Mouse (Mus musculus) forebrain, postnatal 0 days (tissue): ENCODE data around the gene Olfr1112. TPM values are rescaled to one million over a fixed set of nuclear protein-coding genes. Genes with fewer than 3 reads are reported as not detected.
"Not testable (repeated sequence)": the region's sequence is repeated elsewhere in the genome, so short reads cannot be mapped to it uniquely, and the experiment has no call there.

Experiments used
- ATAC-seq: fragments of 200-750 bp; cut with Nextera tagmentation; 2 replicates; pipeline ENCODE4 v1.8.0; 2017; ENCODE audit warnings: mild to moderate bottlenecking, moderate library complexity
- DNase-seq: peaks from one replicate; pipeline ENCODE4 v3.0.0-alpha.2; 2015
- H3K27ac ChIP-seq: fragments of 300-500 bp; sonication (generic); 2 replicates; pipeline ENCODE4 v1.5.1; 2014; ENCODE audit warnings: low read depth, mild to moderate bottlenecking, antibody characterized with exemption, low read length, moderate library complexity, mixed read lengths
- H3K27me3 ChIP-seq: fragments of 300-500 bp; sonication (generic); 2 replicates; pipeline ENCODE4 v1.6.1; 2014; ENCODE audit warnings: mild to moderate bottlenecking, low read length, mixed read lengths; ENCODE audit not compliant: insufficient read depth
- H3K36me3 ChIP-seq: fragments of 300-500 bp; sonication (generic); 2 replicates; pipeline ENCODE4 v1.6.1; 2014; ENCODE audit warnings: mild to moderate bottlenecking, moderate library complexity; ENCODE audit not compliant: insufficient read depth
- H3K4me1 ChIP-seq: fragments of 300-500 bp; sonication (generic); 2 replicates; pipeline ENCODE4 v1.6.1; 2014; ENCODE audit warnings: antibody characterized with exemption; ENCODE audit not compliant: insufficient read depth
- H3K4me2 ChIP-seq: fragments of 300-500 bp; sonication (generic); 2 replicates; pipeline ENCODE4 v1.6.1; 2014; ENCODE audit warnings: low read depth, mild to moderate bottlenecking, moderate library complexity
- H3K4me3 ChIP-seq: fragments of 300-500 bp; sonication (generic); 2 replicates; pipeline ENCODE4 v1.5.1; 2014; ENCODE audit warnings: low read depth, low read length, mixed read lengths
- H3K9ac ChIP-seq: fragments of 300-500 bp; sonication (generic); 2 replicates; pipeline ENCODE4 v1.6.1; 2014; ENCODE audit warnings: mild to moderate bottlenecking
- H3K9me3 ChIP-seq: fragments of 300-500 bp; sonication (generic); 2 replicates; pipeline ENCODE4 v1.6.1; 2016; ENCODE audit warnings: low read length
- CTCF ChIP-seq: sonication (generic); IDR thresholded peaks from 2 replicates; pipeline ENCODE4 v1.5.1; 2016; ENCODE audit warnings: antibody characterized with exemption, control low read depth, low read depth
- WGBS: fragments of 180-500 bp; shearing (Covaris S2); extraction: QIAGEN DNeasy Blood & Tissue Kit; methylation state at CpG from one replicate; pipeline ENCODE4 v1.1.7; 2014; 5-methylcytosine and 5-hydroxymethylcytosine counted together
- polyA plus RNA-seq: library from polyadenylated mRNA; unstranded; fragments of >200 nt; fragmentation: Nextera tagmentation; extraction: Ambion mirVana; gene quantifications from 2 replicates; pipeline ENCODE4 v1.2.1, GENCODE M21; 2015
- total RNA-seq: library from RNA; depleted of rRNA; stranded (reverse); fragments of >200 nt; gene quantifications from 2 replicates; pipeline ENCODE4 v1.2.3, GENCODE M21; 2014; rRNA removed

Olfr1112 gene
- total RNA-seq (not detected in 2 replicates), polyA plus RNA-seq (not detected in 2 replicates)

DNA sequence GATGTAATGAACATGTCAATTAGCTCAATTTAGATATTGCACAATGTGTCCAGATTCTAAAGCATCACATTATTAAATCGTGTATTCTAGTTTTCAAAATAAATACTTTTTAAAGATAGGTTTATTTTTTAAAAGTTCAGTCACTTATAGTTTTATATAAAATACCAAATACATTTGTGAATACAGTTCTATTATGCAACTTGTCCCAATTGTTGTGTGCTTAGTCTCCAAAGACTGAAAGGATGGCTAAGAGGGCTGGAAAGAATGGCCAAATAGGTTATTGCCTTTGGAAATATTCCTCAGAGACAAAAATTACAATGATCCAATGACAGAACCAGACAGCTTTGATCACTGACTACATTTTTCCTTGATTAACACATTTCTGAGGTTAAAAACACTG lies at the start of gene Olfr1112:
Olfr1112 (plus strand) TSS at position 301 of the 400 bp plus-strand sequence.
- Histone ChIP-seq H3K4me1 (no peaks in the 10 kb centered on the region), H3K9me3 (no peaks in the 10 kb centered on the region), H3K27ac (no peak within 1 kb of the TSS), H3K4me2 (no peak within 1 kb of the TSS), H3K27me3 (no peaks in the 10 kb centered on the region), H3K36me3 (no peaks in the 10 kb centered on the region), H3K9ac (no peak within 1 kb of the TSS), H3K4me3 (no peak within 1 kb of the TSS)
- TF ChIP-seq CTCF = no peak
- DNase-seq = no peak
- no peak for ATAC-seq
- WGBS = 84% methylated on average over 1 of the region's 1 CpGs

DNA sequence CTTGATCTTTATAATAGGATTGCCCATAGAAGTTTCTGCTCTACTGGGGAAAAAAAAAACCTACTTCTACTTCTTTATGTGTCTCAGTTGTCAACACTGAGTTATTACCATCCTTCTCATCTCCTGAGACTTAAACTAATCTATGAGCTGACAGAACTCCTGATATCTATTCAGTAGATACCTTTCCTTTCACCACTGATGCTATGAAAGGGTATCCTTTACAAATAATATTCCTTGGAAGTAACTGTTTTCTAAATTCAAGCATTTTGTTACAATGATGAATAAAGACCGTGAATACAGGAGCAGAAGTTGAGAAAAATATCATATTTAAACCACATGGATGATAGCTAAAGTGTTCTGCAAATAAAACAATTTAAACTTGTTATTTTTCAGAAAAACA lies 47.4 kb upstream of the Olfr1112 start, which contains the start of gene Olfr1110:
Olfr1110 (minus strand) TSS at position 101 of the 400 bp plus-strand sequence.
- DNase-seq = no peak
- no peaks in the 10 kb centered on the region for H3K36me3 ChIP-seq
- H3K27ac ChIP-seq = no peak within 1 kb of the TSS
- no peak within 1 kb of the TSS for H3K4me2 ChIP-seq
- 75% methylated on average over 1 of the region's 1 CpGs for WGBS
- H3K4me3 ChIP-seq = no peak within 1 kb of the TSS
- no peak within 1 kb of the TSS for H3K9ac ChIP-seq
- no peaks in the 10 kb centered on the region for H3K4me1 ChIP-seq
- H3K27me3 ChIP-seq = no peaks in the 10 kb centered on the region
- no peaks in the 10 kb centered on the region for H3K9me3 ChIP-seq
- ATAC-seq = no peak
- no peak for TF ChIP-seq CTCF

DNA sequence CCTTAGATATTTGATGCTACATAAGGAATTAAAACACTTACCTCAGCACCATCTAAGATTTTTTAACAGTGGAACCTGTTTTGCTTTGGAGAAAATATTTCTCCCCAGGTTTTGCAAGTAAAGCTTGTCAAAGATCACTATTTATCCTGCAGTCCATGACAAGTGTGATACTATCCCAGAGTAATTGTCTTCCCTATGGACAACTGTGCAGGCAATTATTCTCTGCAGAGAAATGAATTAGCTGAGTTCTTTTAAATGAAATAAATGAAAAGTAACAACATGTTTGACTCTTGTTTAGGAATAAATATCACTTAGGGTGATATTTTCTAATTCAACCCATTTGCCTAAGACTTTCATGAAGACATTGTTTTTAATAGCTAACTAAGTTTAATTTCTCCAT lies 35.1 kb upstream of the Olfr1112 start, which contains the start of gene Olfr1111:
Olfr1111 (minus strand) TSS at position 101 of the 400 bp plus-strand sequence.
- Histone ChIP-seq H3K4me1 (no peaks in the 10 kb centered on the region), H3K27me3 (no peaks in the 10 kb centered on the region), H3K36me3 (no peaks in the 10 kb centered on the region), H3K4me2 (no peak within 1 kb of the TSS), H3K9ac (no peak within 1 kb of the TSS), H3K4me3 (no peak within 1 kb of the TSS), H3K9me3 (no peaks in the 10 kb centered on the region), H3K27ac (no peak within 1 kb of the TSS)
- ATAC-seq (no peak), DNase-seq (no peak)
- TF ChIP-seq CTCF = no peak

DNA sequence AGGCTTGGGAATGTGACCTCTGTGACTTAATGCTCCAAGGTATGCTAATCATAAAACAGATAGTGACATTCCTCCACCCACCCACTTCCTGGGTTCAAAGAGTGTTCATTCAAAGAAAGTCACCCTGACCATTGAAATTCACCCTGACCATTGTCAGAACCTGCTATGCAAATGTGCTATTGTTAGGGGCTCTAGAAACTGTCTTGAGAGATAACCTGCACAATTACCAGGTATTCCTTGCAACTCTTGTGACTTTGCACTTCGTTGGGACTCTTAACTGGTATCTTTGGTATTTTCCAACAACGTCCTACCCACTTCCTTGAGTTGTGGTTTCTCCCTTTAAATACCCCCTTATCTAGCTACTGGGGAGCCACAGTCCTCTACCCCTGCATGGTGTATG lies 19.9 kb upstream of the Olfr1112 start:
- not testable (repeated sequence) for H3K9me3 ChIP-seq, H3K4me2 ChIP-seq, H3K27ac ChIP-seq, H3K27me3 ChIP-seq, H3K4me1 ChIP-seq, ATAC-seq, H3K4me3 ChIP-seq, H3K9ac ChIP-seq, H3K36me3 ChIP-seq, DNase-seq
- WGBS = 82% methylated on average over 2 of the region's 2 CpGs

DNA sequence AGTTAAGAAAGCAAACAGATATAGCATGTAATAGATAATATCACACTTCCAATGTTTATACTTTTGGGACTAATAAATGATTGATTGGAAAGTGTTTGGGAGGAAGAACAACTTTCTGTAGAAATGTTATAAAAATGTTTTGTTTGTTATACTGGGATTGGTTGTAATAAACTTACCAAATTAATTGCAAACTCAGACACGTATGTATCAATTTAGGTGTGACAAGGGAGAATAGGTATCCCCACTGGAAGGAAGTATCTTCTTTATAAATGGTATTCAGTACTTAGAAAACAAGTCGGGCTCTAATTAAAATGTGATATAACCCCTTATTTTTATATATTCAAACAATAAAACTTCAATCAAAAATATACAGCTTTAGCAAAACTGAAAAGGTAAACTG lies 21.1 kb downstream of the Olfr1112 start, which contains the start of gene Olfr1113:
Olfr1113 (plus strand) TSS at position 301 of the 400 bp plus-strand sequence.
- H3K36me3 ChIP-seq = no peaks in the 10 kb centered on the region
- TF ChIP-seq CTCF = no peak
- no peak within 1 kb of the TSS for H3K9ac ChIP-seq
- no peak within 1 kb of the TSS for H3K4me3 ChIP-seq
- H3K4me2 ChIP-seq = no peak within 1 kb of the TSS
- no peak for ATAC-seq
- WGBS = 89% methylated on average over 2 of the region's 2 CpGs
- no peak within 1 kb of the TSS for H3K27ac ChIP-seq
- no peak for DNase-seq
- no peaks in the 10 kb centered on the region for H3K27me3 ChIP-seq
- no peaks in the 10 kb centered on the region for H3K4me1 ChIP-seq
- H3K9me3 ChIP-seq = no peaks in the 10 kb centered on the region

Other genes starting within 250 kb of the Olfr1112 start
- not detected in 2 replicates for gene Olfr1099, start 227.1 kb upstream of the Olfr1112 start, total RNA-seq
- gene Olfr1099, start 227.1 kb upstream of the Olfr1112 start, polyA plus RNA-seq = not detected in 2 replicates
- not detected in 2 replicates for gene Olfr1100, start 207.8 kb upstream of the Olfr1112 start, total RNA-seq
- not detected in 2 replicates for gene Olfr1100, start 207.8 kb upstream of the Olfr1112 start, polyA plus RNA-seq
- gene Olfr1101, start 196.6 kb upstream of the Olfr1112 start, total RNA-seq = not detected in 2 replicates
- gene Olfr1101, start 196.6 kb upstream of the Olfr1112 start, polyA plus RNA-seq = not detected in 2 replicates
- gene Olfr1102, start 189.4 kb upstream of the Olfr1112 start, total RNA-seq = not detected in 2 replicates
- not detected in 2 replicates for gene Olfr1102, start 189.4 kb upstream of the Olfr1112 start, polyA plus RNA-seq
- gene Olfr1104, start 160.7 kb upstream of the Olfr1112 start, total RNA-seq = not detected in 2 replicates
- not detected in 2 replicates for gene Olfr1104, start 160.7 kb upstream of the Olfr1112 start, polyA plus RNA-seq
- gene Olfr1105, start 151.3 kb upstream of the Olfr1112 start, total RNA-seq = not detected in 2 replicates
- gene Olfr1105, start 151.3 kb upstream of the Olfr1112 start, polyA plus RNA-seq = not detected in 2 replicates
- gene Olfr1106, start 135.5 kb upstream of the Olfr1112 start, total RNA-seq = not detected in 2 replicates
- not detected in 2 replicates for gene Olfr1106, start 135.5 kb upstream of the Olfr1112 start, polyA plus RNA-seq
- not detected in 2 replicates for gene Olfr1107, start 112.0 kb upstream of the Olfr1112 start, total RNA-seq
- not detected in 2 replicates for gene Olfr1107, start 112.0 kb upstream of the Olfr1112 start, polyA plus RNA-seq
- gene Olfr1109, start 91.8 kb upstream of the Olfr1112 start, total RNA-seq = not detected in 2 replicates
- not detected in 2 replicates for gene Olfr1109, start 91.8 kb upstream of the Olfr1112 start, polyA plus RNA-seq
- not detected in 2 replicates for gene Olfr259, start 73.2 kb upstream of the Olfr1112 start, total RNA-seq
- not detected in 2 replicates for gene Olfr259, start 73.2 kb upstream of the Olfr1112 start, polyA plus RNA-seq
- gene Olfr1110, start 47.5 kb upstream of the Olfr1112 start, total RNA-seq = not detected in 2 replicates
- gene Olfr1110, start 47.5 kb upstream of the Olfr1112 start, polyA plus RNA-seq = not detected in 2 replicates
- not detected in 2 replicates for gene Olfr1111, start 35.2 kb upstream of the Olfr1112 start, total RNA-seq
- not detected in 2 replicates for gene Olfr1111, start 35.2 kb upstream of the Olfr1112 start, polyA plus RNA-seq
- not detected in 2 replicates for gene Olfr1113, start 21.2 kb downstream of the Olfr1112 start, total RNA-seq
- gene Olfr1113, start 21.2 kb downstream of the Olfr1112 start, polyA plus RNA-seq = not detected in 2 replicates
- not detected in 2 replicates for gene Olfr1115, start 60.2 kb downstream of the Olfr1112 start, total RNA-seq
- gene Olfr1115, start 60.2 kb downstream of the Olfr1112 start, polyA plus RNA-seq = not detected in 2 replicates
- gene Olfr1116, start 79.7 kb downstream of the Olfr1112 start, total RNA-seq = not detected in 2 replicates
- not detected in 2 replicates for gene Olfr1116, start 79.7 kb downstream of the Olfr1112 start, polyA plus RNA-seq
- not detected in 2 replicates for gene Olfr1118, start 119.8 kb downstream of the Olfr1112 start, total RNA-seq
- not detected in 2 replicates for gene Olfr1118, start 119.8 kb downstream of the Olfr1112 start, polyA plus RNA-seq
- not detected in 2 replicates for gene Olfr1120, start 167.0 kb downstream of the Olfr1112 start, total RNA-seq
- gene Olfr1120, start 167.0 kb downstream of the Olfr1112 start, polyA plus RNA-seq = not detected in 2 replicates
- not detected in 2 replicates for gene Olfr1121, start 182.1 kb downstream of the Olfr1112 start, total RNA-seq
- not detected in 2 replicates for gene Olfr1121, start 182.1 kb downstream of the Olfr1112 start, polyA plus RNA-seq
- gene Olfr1122, start 198.1 kb downstream of the Olfr1112 start, total RNA-seq = not detected in 2 replicates
- gene Olfr1122, start 198.1 kb downstream of the Olfr1112 start, polyA plus RNA-seq = not detected in 2 replicates
- gene Olfr1123, start 228.8 kb downstream of the Olfr1112 start, total RNA-seq = not detected in 2 replicates
- gene Olfr1123, start 228.8 kb downstream of the Olfr1112 start, polyA plus RNA-seq = not detected in 2 replicates
- not detected in 2 replicates for gene Olfr1124, start 242.5 kb downstream of the Olfr1112 start, total RNA-seq
- 0.08 TPM in 2 replicates for gene Olfr1124, start 242.5 kb downstream of the Olfr1112 start, polyA plus RNA-seq